Mouse (Mus musculus): ENCODE measurements at regions not wholly inside any gene's neighbourhood (a gene's known extent, or its start where the extent isn't known, plus 50 kb on each side); places are given as distances from the start of the nearest gene placed in this dataset.

DNA sequence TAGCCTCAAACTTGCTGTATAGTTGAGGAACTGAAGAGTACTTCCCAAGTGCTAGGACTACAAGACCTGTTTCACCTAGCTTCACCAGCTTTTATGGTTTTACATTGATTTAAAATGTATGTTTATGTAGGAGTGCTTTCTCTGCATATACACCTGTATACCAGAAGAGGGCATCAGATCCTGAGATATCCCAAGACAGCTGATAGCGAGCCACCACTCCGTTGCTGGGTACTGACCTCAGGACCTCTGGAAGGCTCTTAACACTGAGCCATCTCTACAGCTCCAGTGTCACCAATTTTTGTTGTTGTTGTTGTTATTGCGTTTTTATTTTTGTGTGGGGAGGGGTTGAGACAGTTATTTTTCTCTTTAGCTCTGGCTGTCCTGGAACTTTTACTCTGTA, 55.9 kb upstream of the Ddx3x start:
- ATAC-seq (ENCODE audit: insufficient number of reproducible peaks, low FRiP score, low TSS enrichment) = no peak

DNA sequence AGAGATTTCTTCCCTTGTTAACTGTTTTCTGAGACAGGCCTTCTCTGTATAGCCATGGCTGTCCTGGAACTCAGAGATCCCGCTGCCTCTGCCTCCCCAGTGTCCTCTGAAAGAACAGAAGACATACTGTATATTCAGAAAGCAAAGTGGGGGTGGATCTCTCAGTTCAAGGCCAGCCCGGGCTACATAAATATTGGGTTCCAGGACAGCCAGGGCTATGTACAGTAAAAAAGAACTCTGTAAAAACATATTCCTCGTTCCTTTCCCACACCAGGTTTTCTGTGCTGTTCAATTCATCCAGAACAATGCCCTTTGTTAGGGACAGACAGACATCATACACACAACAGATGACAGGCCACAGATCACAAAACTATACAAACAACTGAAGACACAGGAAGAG, 54.3 kb upstream of the Ddx3x start:
- ATAC-seq (ENCODE audit: insufficient number of reproducible peaks, low FRiP score, low TSS enrichment) = no peak

DNA sequence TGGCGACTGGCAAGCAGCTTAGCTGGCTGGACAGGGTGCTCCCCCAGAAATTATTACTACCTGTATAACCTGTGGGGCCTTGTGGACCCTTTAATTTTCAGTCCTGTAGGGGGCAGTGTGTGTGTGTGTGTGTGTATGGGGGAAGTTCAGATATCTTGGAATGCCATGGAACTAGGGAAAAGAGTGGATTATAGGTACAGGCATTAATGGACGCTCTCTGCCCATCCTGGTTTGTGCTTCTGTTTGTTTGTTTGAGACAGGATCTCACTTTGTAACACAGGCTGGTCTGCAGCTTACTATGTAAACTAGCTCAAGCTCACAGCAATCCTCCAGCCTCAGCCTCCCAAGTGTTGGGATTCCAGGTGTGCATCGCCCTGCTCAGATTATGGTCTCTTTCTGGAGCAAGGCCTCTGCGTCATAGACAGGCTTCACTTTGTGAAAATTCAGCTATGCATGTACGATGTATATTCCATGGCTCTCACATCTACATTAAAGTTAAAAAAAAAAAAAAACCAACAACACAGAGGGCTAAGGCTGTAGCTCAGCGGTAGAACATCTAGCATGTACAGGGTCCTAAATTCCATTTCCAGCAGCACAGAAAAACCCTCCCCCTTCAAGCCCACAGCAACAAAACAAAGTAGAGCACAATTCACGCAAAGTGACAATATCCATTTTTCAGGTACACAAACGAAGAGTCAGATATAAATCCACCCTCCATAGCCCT, 50.7 kb upstream of the Ddx3x start:
- ATAC-seq (ENCODE audit: insufficient number of reproducible peaks, low FRiP score, low TSS enrichment) = peak; percentile 62

DNA sequence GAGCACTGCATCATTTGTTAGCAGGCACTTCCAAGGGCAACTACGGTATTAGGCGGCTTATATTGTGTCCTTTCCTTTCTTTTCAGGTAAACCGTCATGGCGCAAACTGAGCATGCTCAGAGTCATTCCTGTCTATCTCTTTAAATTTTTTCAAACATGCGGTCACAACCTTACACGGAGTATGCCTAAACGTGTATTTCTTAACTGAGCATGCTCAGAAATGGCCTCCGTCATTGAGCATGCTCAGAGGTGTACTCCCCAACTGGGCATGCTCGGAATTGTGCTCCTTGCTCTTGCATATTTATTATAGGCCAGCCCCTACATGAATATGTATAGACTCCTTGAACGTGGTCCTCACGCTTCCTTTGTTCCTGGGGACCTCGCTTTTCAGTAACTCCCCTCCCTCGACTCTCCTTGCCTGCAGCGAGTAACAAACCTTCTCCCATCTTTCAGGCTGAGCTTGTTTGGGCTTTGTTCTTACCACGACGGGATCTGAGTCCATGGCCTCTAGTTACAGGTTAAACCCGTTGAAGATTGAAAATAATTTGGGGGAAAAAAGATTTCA, 50.1 kb upstream of the Ddx3x start:
- ATAC-seq (ENCODE audit: insufficient number of reproducible peaks, low FRiP score, low TSS enrichment) = peak; percentile 99

Measured in cerebellum, adult (tissue).